Mouse (Mus musculus) spleen, adult 2 months (tissue): ENCODE results near the gene En2. TPM values are rescaled to one million over a fixed set of nuclear protein-coding genes. Genes with fewer than 3 reads are reported as not detected.

ENCODE experiments used
- DNase-seq, 2 experiments: peaks; one replicate each; pipeline versions ENCODE4 v3.0.0 to v3.0.0-alpha.2; 2012 to 2021; ENCODE audit warnings: low spot score in 2 of 2, low read depth in 1 of 2
- H3K27ac ChIP-seq: fragments of 200-500 bp; 2 replicates; pipeline ENCODE4 v1.5.1; 2012; ENCODE audit warnings: low read length, inconsistent platforms; ENCODE audit not compliant: insufficient read depth
- H3K27me3 ChIP-seq: fragments of 200-500 bp; 2 replicates; pipeline ENCODE4 v1.6.1; 2012; ENCODE audit warnings: mild to moderate bottlenecking, moderate library complexity, low read length, inconsistent platforms; ENCODE audit not compliant: control insufficient read depth, insufficient read depth
- H3K36me3 ChIP-seq: fragments of 200-500 bp; 2 replicates; pipeline ENCODE4 v1.6.1; 2012; ENCODE audit warnings: mild to moderate bottlenecking, low read length, inconsistent platforms; ENCODE audit not compliant: control insufficient read depth, insufficient read depth
- H3K4me1 ChIP-seq: fragments of 200-500 bp; 2 replicates; pipeline ENCODE4 v1.6.1; 2011; ENCODE audit warnings: inconsistent platforms; ENCODE audit not compliant: control insufficient read depth, insufficient read depth, insufficient read length
- H3K4me3 ChIP-seq: fragments of 200-500 bp; 2 replicates; pipeline ENCODE4 v1.5.1; 2011; ENCODE audit warnings: mild to moderate bottlenecking, inconsistent platforms; ENCODE audit not compliant: insufficient read depth, insufficient read length; ENCODE audit errors: extremely low read depth
- CTCF ChIP-seq: fragments of 200-500 bp; IDR thresholded peaks from 2 replicates; pipeline ENCODE4 v1.5.1; 2011; ENCODE audit warnings: mild to moderate bottlenecking, inconsistent platforms; ENCODE audit not compliant: insufficient read depth, insufficient read length, insufficient replicate concordance; ENCODE audit errors: extremely low read depth
- POLR2A ChIP-seq: fragments of 200-500 bp; IDR thresholded peaks from 2 replicates; pipeline ENCODE4 v1.6.1; 2011; ENCODE audit warnings: low read depth, low read length, inconsistent platforms
- WGBS: fragments of 180-500 bp; shearing (Covaris S2); methylation state at CpG from one replicate; pipeline ENCODE4 v1.1.7; 2018; 5-methylcytosine and 5-hydroxymethylcytosine counted together
- polyA plus RNA-seq: library from polyadenylated mRNA; depleted of rRNA; stranded (reverse); fragments of >200 nt; gene quantifications from 2 replicates; pipeline ENCODE4 v1.2.3, GENCODE M21; 2012

The En2 gene
- polyA plus RNA-seq, 1 experiment, result not detected

GRCm38 (mm10) chr5:28123455-28123825 is 42.1 kb upstream of the En2 start:
- no peak overlapping the region for H3K27ac ChIP-seq
- 7% methylated on average over 11 of the region's 11 CpGs for WGBS
- H3K4me1 ChIP-seq, result no peaks in the 10 kb centered on the region
- TF ChIP-seq CTCF (no peak), POLR2A (no peak)
- H3K36me3 ChIP-seq, result no peaks in the 10 kb centered on the region
- H3K27me3 ChIP-seq, result peaks cover 18% of the 10 kb centered on the region
- no peak overlapping the region for H3K4me3 ChIP-seq
- no peak for DNase-seq

GRCm38 (mm10) chr5:28124321-28125230 is 40.9 kb upstream of the En2 start:
- no peak for DNase-seq
- H3K36me3 ChIP-seq, result no peaks in the 10 kb centered on the region
- no peak overlapping the region for H3K4me3 ChIP-seq
- TF ChIP-seq CTCF (no peak), POLR2A (no peak)
- H3K27ac ChIP-seq, result no peak overlapping the region
- WGBS, result 8% methylated on average over 28 of the region's 28 CpGs
- H3K27me3 ChIP-seq, result peaks cover 14% of the 10 kb centered on the region
- H3K4me1 ChIP-seq, result no peaks in the 10 kb centered on the region

GRCm38 (mm10) chr5:28128851-28129250 is 36.6 kb upstream of the En2 start:
- Histone ChIP-seq H3K4me1 (no peaks in the 10 kb centered on the region), H3K27me3 (peaks cover 9% of the 10 kb centered on the region), H3K27ac (no peak overlapping the region), H3K36me3 (no peaks in the 10 kb centered on the region), H3K4me3 (no peak overlapping the region)
- 30% methylated on average over 1 of the region's 1 CpGs for WGBS
- no peak for DNase-seq
- TF ChIP-seq CTCF (no peak), POLR2A (no peak)

- WGBS, result 81% methylated on average over 5 of the region's 5 CpGs
- TF ChIP-seq CTCF, result no peak
- no peaks in the 10 kb centered on the region; the same call in 1 of the 2 replicates for H3K27me3 ChIP-seq
- H3K4me1 ChIP-seq, result no peaks in the 10 kb centered on the region
- no peaks in the 10 kb centered on the region for H3K36me3 ChIP-seq
- no peak overlapping the region for H3K27ac ChIP-seq
- DNase-seq, result no peak
- no peak overlapping the region for H3K4me3 ChIP-seq
Measured at GRCm38 (mm10) chr5:28132231-28132630, 33.3 kb upstream of the En2 start.

GRCm38 (mm10) chr5:28136438-28136837 is 29.1 kb upstream of the En2 start:
- Histone ChIP-seq H3K4me3 (no peak overlapping the region), H3K27me3 (no peaks in the 10 kb centered on the region), H3K36me3 (no peaks in the 10 kb centered on the region), H3K27ac (no peak overlapping the region), H3K4me1 (no peaks in the 10 kb centered on the region)
- no peak for TF ChIP-seq CTCF
- no peak for TF ChIP-seq POLR2A
- DNase-seq, result no peak
- WGBS, result 49% methylated on average over 2 of the region's 2 CpGs

- no peak for DNase-seq
- Histone ChIP-seq H3K27ac (no peak overlapping the region), H3K4me1 (no peaks in the 10 kb centered on the region), H3K27me3 (no peaks in the 10 kb centered on the region), H3K4me3 (no peak overlapping the region), H3K36me3 (no peaks in the 10 kb centered on the region)
- TF ChIP-seq CTCF (no peak), POLR2A (no peak)
Measured at GRCm38 (mm10) chr5:28144555-28144954, 20.9 kb upstream of the En2 start.

GRCm38 (mm10) chr5:28146018-28146417 is 19.5 kb upstream of the En2 start:
- Histone ChIP-seq H3K36me3 (no peaks in the 10 kb centered on the region), H3K4me3 (no peak overlapping the region), H3K4me1 (no peaks in the 10 kb centered on the region), H3K27ac (no peak overlapping the region), H3K27me3 (no peaks in the 10 kb centered on the region)
- DNase-seq, result no peak
- whole genome bisulfite sequencing, result 88% methylated on average over 8 of the region's 8 CpGs
- no peak for TF ChIP-seq CTCF
- no peak for TF ChIP-seq POLR2A
